Mouse (Mus musculus): ENCODE results near the gene Deup1.

DNA sequence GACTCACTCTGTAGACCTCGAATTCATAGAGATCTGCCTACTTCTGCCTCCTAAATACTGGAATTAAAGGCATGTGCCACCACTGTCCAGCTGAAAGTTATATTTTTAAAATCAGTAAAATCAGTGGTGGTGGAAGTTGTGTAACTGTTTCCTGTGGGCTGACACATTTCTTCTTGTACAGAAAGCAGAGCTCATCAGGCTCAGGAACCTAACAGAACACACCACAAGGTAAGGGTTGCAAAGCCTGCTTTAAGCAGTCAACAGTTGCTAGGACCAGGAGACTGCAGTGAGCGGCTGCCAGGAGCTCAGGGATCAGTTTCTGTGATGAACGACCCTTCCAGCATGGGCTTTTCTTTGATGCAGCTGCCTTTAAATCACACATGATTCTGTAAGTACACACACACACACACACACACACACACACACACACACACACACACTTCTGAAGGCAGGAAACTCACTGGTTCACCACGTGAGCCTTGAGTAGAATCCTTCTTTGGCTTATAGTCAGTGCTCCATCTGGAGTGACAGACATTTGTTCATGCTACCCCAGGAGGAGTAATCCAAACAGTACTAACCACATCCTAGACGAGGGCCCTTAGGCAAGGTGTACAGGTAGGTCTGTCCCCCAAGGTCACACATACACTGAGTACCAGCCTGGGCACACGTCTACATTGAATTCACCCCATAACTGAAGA lies 40.4 kb downstream of the Deup1 start:
- no peak for TF ChIP-seq CTCF (IDR thresholded peaks at IDR 0.05; ENCODE audit: low read depth)
- TF ChIP-seq EP300 (IDR thresholded peaks at IDR 0.05; ENCODE audit: low read depth) = no peak
